Mouse (Mus musculus) MEL (cell line): ENCODE measurements around the gene Acvr1b. TPM values are rescaled to one million over a fixed set of nuclear protein-coding genes. Genes with fewer than 3 reads are reported as not detected.

Experiments
- DNase-seq: peaks from one replicate; pipeline ENCODE4 v3.0.0; 2011; ENCODE audit warnings: low read depth, low spot score
- H3K27ac ChIP-seq: 2 replicates; pipeline ENCODE4 v1.5.1; 2012; ENCODE audit warnings: low read depth, mild to moderate bottlenecking, control low read depth, low read length, moderate library complexity; ENCODE audit not compliant: control insufficient read depth
- H3K27me3 ChIP-seq, 2 experiments: fragments of 150-350 bp in 1 of 2; sonication (generic) in 1 of 2; 2 replicates each; pipeline ENCODE4 v1.6.1; 2012; ENCODE audit warnings: low read length in 2 of 2, mild to moderate bottlenecking in 2 of 2, improper control_type of control experiment in 1 of 2, moderate library complexity in 1 of 2; ENCODE audit not compliant: insufficient read depth in 2 of 2, control insufficient read depth in 1 of 2
- H3K36me3 ChIP-seq, 2 experiments: 2 replicates each; pipeline ENCODE4 v1.6.1; 2012 to 2014; ENCODE audit warnings: low read length in 2 of 2, improper control_type of control experiment in 1 of 2, inconsistent platforms in 1 of 2, mild to moderate bottlenecking in 1 of 2; ENCODE audit not compliant: insufficient read depth in 2 of 2, control insufficient read depth in 1 of 2
- H3K4me1 ChIP-seq, 2 experiments: fragments of 150-350 bp in 1 of 2; sonication (generic) in 1 of 2; 2 replicates each; pipeline ENCODE4 v1.6.1; 2012; ENCODE audit warnings: low read length in 2 of 2, improper control_type of control experiment in 1 of 2, mild to moderate bottlenecking in 1 of 2; ENCODE audit not compliant: insufficient read depth in 2 of 2, control insufficient read depth in 1 of 2
- H3K4me3 ChIP-seq, 2 experiments: fragments of 150-350 bp in 1 of 2; sonication (generic) in 1 of 2; 2 replicates each; pipeline ENCODE4 v1.5.1; 2012; ENCODE audit warnings: low read depth in 2 of 2, low read length in 2 of 2, mild to moderate bottlenecking in 2 of 2, moderate library complexity in 2 of 2, control low read depth in 1 of 2, improper control_type of control experiment in 1 of 2; ENCODE audit not compliant: control insufficient read depth in 1 of 2, insufficient read depth in 1 of 2
- H3K79me2 ChIP-seq: 2 replicates; pipeline ENCODE4 v1.6.1; 2012; ENCODE audit warnings: mild to moderate bottlenecking, low read length, moderate library complexity; ENCODE audit not compliant: control insufficient read depth, poor library complexity, insufficient read depth
- H3K9ac ChIP-seq: 2 replicates; pipeline ENCODE4 v1.6.1; 2012; ENCODE audit warnings: low read depth, mild to moderate bottlenecking, control low read depth, low read length, moderate library complexity; ENCODE audit not compliant: control insufficient read depth, poor library complexity, severe bottlenecking
- H3K9me3 ChIP-seq: fragments of 150-350 bp; sonication (generic); replicated peaks from 2 replicates; pipeline ENCODE4 v1.6.1; 2012; ENCODE audit warnings: mild to moderate bottlenecking, low read length, improper control_type of control experiment, moderate library complexity; ENCODE audit not compliant: insufficient read depth
- BHLHE40 ChIP-seq: IDR thresholded peaks from 2 replicates; pipeline ENCODE4 v1.6.1; 2012; ENCODE audit warnings: low read depth, mild to moderate bottlenecking, inconsistent platforms, low read length, improper control_type of control experiment, borderline replicate concordance
- CHD1 ChIP-seq: IDR thresholded peaks from 2 replicates; pipeline ENCODE4 v1.6.1; 2012; ENCODE audit warnings: low read depth, mild to moderate bottlenecking, inconsistent platforms, low read length, improper control_type of control experiment
- CTCF ChIP-seq, 3 experiments: IDR thresholded peaks in 2 of 3; conservative IDR thresholded peaks in 1 of 3; 2 replicates each; pipeline ENCODE4 v1.5.1; 2011 to 2012; ENCODE audit warnings: low read length in 3 of 3, low read depth in 2 of 3, mild to moderate bottlenecking in 2 of 3, improper control_type of control experiment in 1 of 3, inconsistent platforms in 1 of 3, mixed read lengths in 1 of 3, moderate library complexity in 1 of 3; ENCODE audit not compliant: control insufficient read depth in 1 of 3, insufficient read depth in 1 of 3, poor library complexity in 1 of 3, severe bottlenecking in 1 of 3
- E2F4 ChIP-seq: IDR thresholded peaks from 2 replicates; pipeline ENCODE4 v1.6.1; 2011; ENCODE audit warnings: low read depth, low read length, improper control_type of control experiment, borderline replicate concordance
- KAT2A ChIP-seq: conservative IDR thresholded peaks from 2 replicates; pipeline ENCODE4 v1.6.1; 2012; ENCODE audit warnings: low read depth, low read length, improper control_type of control experiment, inconsistent platforms
- MAX ChIP-seq: IDR thresholded peaks from 2 replicates; pipeline ENCODE4 v1.6.1; 2011; ENCODE audit warnings: low read length, improper control_type of control experiment
- MEF2A ChIP-seq: IDR thresholded peaks from 2 replicates; pipeline ENCODE4 v1.6.1; 2014; ENCODE audit warnings: low read depth, mild to moderate bottlenecking, inconsistent platforms, low read length, improper control_type of control experiment; ENCODE audit not compliant: poor library complexity, insufficient replicate concordance, severe bottlenecking; ENCODE audit errors: extremely low read depth
- MXI1 ChIP-seq: IDR thresholded peaks from 2 replicates; pipeline ENCODE4 v1.6.1; 2011; ENCODE audit warnings: mild to moderate bottlenecking, low read depth, low read length, improper control_type of control experiment
- MYC ChIP-seq: IDR thresholded peaks from 2 replicates; pipeline ENCODE4 v1.6.1; 2011; ENCODE audit warnings: low read depth, mild to moderate bottlenecking, low read length, improper control_type of control experiment, moderate library complexity
- NELFE ChIP-seq: IDR thresholded peaks from 2 replicates; pipeline ENCODE4 v1.6.1; 2011; ENCODE audit warnings: low read depth, low read length, improper control_type of control experiment
- NRF1 ChIP-seq: IDR thresholded peaks from 2 replicates; pipeline ENCODE4 v1.6.1; 2014; ENCODE audit warnings: low read depth, mild to moderate bottlenecking, inconsistent platforms, low read length, improper control_type of control experiment, moderate library complexity; ENCODE audit not compliant: poor library complexity, insufficient read depth, severe bottlenecking
- POLR2A ChIP-seq, 2 experiments: IDR thresholded peaks; 2 replicates each; pipeline ENCODE4 v1.6.1; 2011 to 2012; ENCODE audit warnings: low read length in 2 of 2, mild to moderate bottlenecking in 2 of 2, control low read depth in 1 of 2, improper control_type of control experiment in 1 of 2, low read depth in 1 of 2, moderate library complexity in 1 of 2; ENCODE audit not compliant: control insufficient read depth in 1 of 2, insufficient read depth in 1 of 2, poor library complexity in 1 of 2
- POLR2AphosphoS2 ChIP-seq: IDR thresholded peaks from 2 replicates; pipeline ENCODE4 v1.6.1; 2011; ENCODE audit warnings: low read length, improper control_type of control experiment
- POLR2AphosphoS5 ChIP-seq: IDR thresholded peaks from 2 replicates; pipeline ENCODE4 v1.6.1; 2012; ENCODE audit warnings: low read depth, borderline replicate concordance, mild to moderate bottlenecking, inconsistent platforms, low read length, moderate library complexity, mixed read lengths
- RAD21 ChIP-seq: IDR thresholded peaks from 2 replicates; pipeline ENCODE4 v1.6.1; 2011; ENCODE audit warnings: mild to moderate bottlenecking, low read depth, low read length, improper control_type of control experiment
- SIN3A ChIP-seq: IDR thresholded peaks from 2 replicates; pipeline ENCODE4 v1.6.1; 2012; ENCODE audit warnings: low read length, improper control_type of control experiment, inconsistent platforms
- TAL1 ChIP-seq: IDR thresholded peaks from 2 replicates; pipeline ENCODE4 v1.6.1; 2012; ENCODE audit warnings: mild to moderate bottlenecking, inconsistent platforms, low read length, moderate library complexity, mixed read lengths
- TBP ChIP-seq: IDR thresholded peaks from 2 replicates; pipeline ENCODE4 v1.8.0; 2011; ENCODE audit warnings: low read depth, low read length, improper control_type of control experiment
- ZC3H11A ChIP-seq: IDR thresholded peaks from 2 replicates; pipeline ENCODE4 v1.6.1; 2012; ENCODE audit warnings: low read depth, mild to moderate bottlenecking, inconsistent platforms, low read length, improper control_type of control experiment
- ZNF384 ChIP-seq: IDR thresholded peaks from 2 replicates; pipeline ENCODE4 v1.6.1; 2012; ENCODE audit warnings: low read depth, mild to moderate bottlenecking, inconsistent platforms, low read length, improper control_type of control experiment
- polyA plus RNA-seq, 2 experiments: library from polyadenylated mRNA; stranded (reverse) in 1 of 2; unstranded in 1 of 2; fragments of >175 nt in 1 of 2; fragments of >200 nt in 1 of 2; gene quantifications; 2 replicates each; pipeline versions ENCODE4 v1.2.1 to v1.2.4; 2012; ENCODE audit warnings: low replicate concordance in 2 of 2, low read depth in 1 of 2; ENCODE audit not compliant: insufficient read length in 2 of 2, insufficient read depth in 1 of 2, missing spikeins in 1 of 2
- total RNA-seq: library from RNA; depleted of rRNA; stranded (reverse); fragments of 300-350 nt; gene quantifications from 2 replicates; pipeline ENCODE4 v1.2.3, GENCODE M21; 2012

Acvr1b gene
- total and polyA plus RNA-seq, 3 experiments: 10.4 to 13.2 TPM; not detected in 1

DNA sequence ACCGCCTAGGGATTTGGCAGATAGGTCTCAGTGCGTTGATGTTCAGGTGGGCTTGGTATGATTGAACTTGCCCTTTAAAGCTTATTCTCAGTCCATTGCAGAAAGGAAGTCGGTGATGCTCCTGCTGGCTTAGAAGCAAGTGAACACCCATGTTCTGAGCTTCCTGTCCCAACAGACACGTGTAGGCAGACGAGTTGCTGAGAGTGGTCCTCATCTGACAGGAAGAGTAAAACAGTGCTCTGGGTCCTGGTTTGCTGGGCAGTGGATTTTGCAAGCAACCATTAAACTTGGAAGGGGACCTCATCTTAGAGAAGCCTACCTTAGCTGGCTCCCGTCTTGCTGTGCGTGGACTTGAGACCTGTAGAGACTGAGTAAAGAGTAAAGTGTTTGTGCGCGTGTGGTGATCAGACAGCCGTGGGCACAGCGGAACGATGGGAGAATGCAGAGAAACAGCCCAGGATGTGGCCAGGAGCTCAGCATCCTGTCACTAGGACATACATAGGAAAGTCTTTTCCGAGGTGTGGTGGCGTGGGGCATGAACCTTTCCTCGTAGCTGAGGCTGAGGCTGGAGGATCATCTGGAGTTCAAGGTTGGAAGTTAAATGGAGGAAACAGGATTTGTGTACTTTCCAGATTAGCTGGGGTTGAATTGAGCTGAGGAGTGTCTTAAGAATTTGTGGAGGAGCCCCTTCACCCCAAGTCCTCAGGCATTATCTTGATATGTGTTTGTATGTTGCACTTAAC is 6.7 kb downstream of the Acvr1b start:
- Histone ChIP-seq H3K9me3 (no peaks in the 10 kb centered on the region), H3K27ac (no peak overlapping the region), H3K9ac (no peak overlapping the region), H3K4me3 (no peak overlapping the region), H3K36me3 (peaks cover 0 to 17% of the 10 kb centered on the region in 2 experiments; a peak in 3 of 4 replicates), H3K79me2 (peaks cover 39% of the 10 kb centered on the region), H3K27me3 (no peaks in the 10 kb centered on the region), H3K4me1 (peaks cover 14 to 17% of the 10 kb centered on the region in 2 experiments)
- TF ChIP-seq POLR2A (IDR thresholded peaks at IDR 0.05; ENCODE audit: control insufficient read depth in 1 of 2, insufficient read depth in 1 of 2, low read depth in 1 of 2, low read length in 2 of 2, poor library complexity in 1 of 2) (no peak), CHD1 (no peak), KAT2A (no peak), MEF2A (no peak), SIN3A (no peak), BHLHE40 (no peak), ZC3H11A (no peak), NRF1 (no peak), MAX (no peak), TAL1 (no peak), NELFE (no peak), ZNF384 (no peak), E2F4 (no peak), POLR2AphosphoS2 (no peak), MXI1 (no peak), MYC (no peak), CTCF (IDR thresholded peaks at IDR 0.05 in 2 of 3, conservative IDR thresholded peaks at IDR 0.05 in 1 of 3; ENCODE audit: control insufficient read depth in 1 of 3, insufficient read depth in 1 of 3, low read depth in 2 of 3, low read length in 3 of 3, poor library complexity in 1 of 3, severe bottlenecking in 1 of 3) (no peak), TBP (no peak), RAD21 (no peak), POLR2AphosphoS5 (no peak)
- DNase-seq: no peak

- peaks cover 11% of the 10 kb centered on the region in 2 experiments for H3K4me1 ChIP-seq
These were observed 7.2 kb downstream of the Acvr1b start for GRCm38 (mm10) chr15:101181106-101181466.

More at GRCm38 (mm10) chr15:101181106-101181466, 7.2 kb downstream of the Acvr1b start:
- H3K79me2 ChIP-seq: peaks cover 34% of the 10 kb centered on the region
- no peak for DNase-seq
- peaks cover 0 to 13% of the 10 kb centered on the region in 2 experiments; a peak in 3 of 4 replicates for H3K36me3 ChIP-seq
- no peaks in the 10 kb centered on the region for H3K27me3 ChIP-seq
- no peaks in the 10 kb centered on the region for H3K9me3 ChIP-seq
- no peak overlapping the region for H3K4me3 ChIP-seq
- H3K9ac ChIP-seq: no peak overlapping the region
- no peak overlapping the region for H3K27ac ChIP-seq
- TF ChIP-seq TAL1 (no peak), CTCF (IDR thresholded peaks at IDR 0.05 in 2 of 3, conservative IDR thresholded peaks at IDR 0.05 in 1 of 3; ENCODE audit: control insufficient read depth in 1 of 3, insufficient read depth in 1 of 3, low read depth in 2 of 3, low read length in 3 of 3, poor library complexity in 1 of 3, severe bottlenecking in 1 of 3) (no peak)
